Mouse (Mus musculus): ENCODE data around the gene Gtf2f1.
"Not testable (repeated sequence)": the region's sequence is repeated elsewhere in the genome, so short reads cannot be mapped to it uniquely, and the experiment has no call there.

The Gtf2f1 gene

DNA sequence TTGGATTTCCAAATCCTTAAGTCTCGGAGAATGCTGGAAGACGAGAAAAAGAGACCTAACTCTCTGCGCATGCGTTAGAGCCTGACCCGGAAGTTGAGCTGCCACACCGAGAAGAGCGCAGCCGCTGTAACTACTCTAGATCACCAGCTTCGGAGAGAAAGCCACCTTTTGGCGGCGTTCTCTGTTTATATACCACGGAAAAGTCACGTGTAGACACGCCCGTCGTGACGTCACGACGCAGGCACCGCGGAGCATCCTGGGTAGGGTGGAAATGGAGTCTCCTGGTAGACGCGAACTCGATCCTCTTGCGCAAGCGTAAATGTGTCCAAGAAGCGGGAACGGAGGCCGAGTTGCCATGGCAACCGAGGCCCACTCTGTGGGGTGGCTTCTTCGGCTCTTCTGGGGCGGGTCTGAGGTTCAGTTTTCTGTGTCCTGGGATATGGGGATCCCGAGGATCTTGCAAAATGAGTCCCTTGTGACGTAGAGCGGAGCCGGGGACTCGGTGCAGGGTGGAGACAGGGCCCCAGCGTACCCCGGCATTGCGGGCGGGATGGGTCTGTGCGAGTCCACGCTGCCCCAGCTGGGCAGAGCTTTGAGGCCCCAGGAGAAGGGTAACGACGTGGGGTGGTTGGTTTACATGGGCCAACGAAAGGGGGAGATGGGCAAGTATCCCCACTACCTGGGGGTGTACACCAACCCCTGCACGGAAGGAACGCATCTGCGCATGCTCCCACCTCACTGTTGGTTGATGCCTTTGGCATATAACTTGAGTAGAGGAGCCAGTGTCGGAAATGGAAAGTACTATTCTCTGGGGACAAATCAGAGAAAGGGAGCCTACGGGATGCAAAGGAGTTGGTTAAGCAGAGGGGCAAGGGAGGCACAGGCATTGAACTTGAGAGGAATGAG is at the start of gene Gtf2f1, which contains the start of gene Gm17949:
Gene Gtf2f1, minus strand, starts transcription at position 53 of the 906 bp plus-strand sequence.
Gene Gm17949, plus strand, starts transcription at position 234 of the 906 bp plus-strand sequence.
- peak; percentile 92 to 94 for DNase-seq (ENCODE audit: low spot score in 2 of 2)

GRCm38 (mm10) chr17:57060231-57060801 is 49.2 kb upstream of the Gtf2f1 start:
- peak; percentile 91 to 92 for DNase-seq (ENCODE audit: low spot score in 2 of 2)

DNA sequence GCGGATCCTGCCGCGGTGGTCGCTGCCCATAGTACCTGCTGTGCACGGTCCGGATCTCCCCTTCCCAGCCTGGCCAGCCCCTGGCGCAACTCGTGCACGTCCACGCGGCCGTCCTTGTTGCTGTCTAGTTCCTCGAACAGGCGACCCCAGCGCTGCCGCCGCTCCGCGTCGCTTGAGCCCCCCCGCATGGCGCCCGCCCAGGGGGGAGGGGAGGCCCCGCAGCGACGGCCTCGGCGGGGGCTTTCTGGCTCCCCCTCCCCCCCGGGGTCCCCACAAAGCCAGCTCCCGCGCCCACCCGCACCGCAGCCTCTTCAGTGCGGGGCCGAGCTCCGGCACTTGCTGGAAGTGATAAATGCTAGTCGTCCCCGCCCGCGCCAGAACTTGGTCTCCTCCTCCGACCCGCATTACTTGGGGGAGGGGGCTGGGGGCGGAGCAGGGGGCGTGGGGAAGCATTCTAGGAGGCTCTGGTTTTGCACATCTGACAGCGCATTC is 48.4 kb upstream of the Gtf2f1 start, which contains the start of gene Slc25a23:
Gene Slc25a23, minus strand, starts transcription at position 378 of the 492 bp plus-strand sequence.
- peak; percentile 46 to 56 for DNase-seq (ENCODE audit: low spot score in 2 of 2)

GRCm38 (mm10) chr17:57058891-57059485 is 47.9 kb upstream of the Gtf2f1 start, which contains the start of gene Crb3:
Gene Crb3, plus strand, starts transcription at chr17:57059105.
- no peak for DNase-seq (ENCODE audit: low spot score in 2 of 2)

DNA sequence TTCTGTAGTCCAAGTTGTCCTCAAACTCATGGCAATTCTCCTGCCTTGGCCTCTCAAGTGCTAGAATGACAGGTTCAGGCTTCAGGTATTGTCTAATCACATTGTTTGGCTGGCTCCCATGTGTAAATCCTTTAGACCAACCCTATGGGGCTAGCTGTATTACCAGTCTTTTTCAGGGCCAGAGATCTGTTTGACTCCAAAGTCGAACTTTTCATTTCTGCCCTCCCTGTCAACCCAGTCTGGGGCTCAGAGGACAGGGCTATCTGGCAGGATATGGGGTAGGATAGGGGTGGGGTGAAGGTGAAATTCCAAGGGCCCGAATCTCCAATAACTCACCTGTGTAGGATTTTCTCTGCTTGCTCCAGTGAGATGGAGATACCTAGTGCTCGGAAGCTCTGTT is 45.2 kb upstream of the Gtf2f1 start:
- no peak for DNase-seq (ENCODE audit: low spot score in 2 of 2)

DNA sequence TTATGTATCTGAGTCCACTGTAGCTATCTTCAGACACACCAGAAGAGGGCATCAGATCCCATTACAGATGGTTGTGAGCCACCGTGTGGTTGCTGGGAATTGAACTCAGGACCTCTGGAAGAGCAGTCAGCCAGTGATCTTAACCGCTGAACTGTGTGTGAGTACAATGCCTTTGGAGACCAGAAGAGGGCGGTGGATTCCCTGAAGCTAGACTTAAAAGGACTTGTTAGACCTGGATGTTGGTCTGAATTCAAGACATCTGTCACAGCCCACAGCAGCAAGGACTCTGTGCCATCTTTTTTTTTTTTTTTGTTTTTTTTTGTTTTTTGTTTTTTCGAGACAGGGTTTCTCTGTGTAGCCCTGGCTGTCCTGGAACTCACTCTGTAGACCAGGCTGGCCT is 40.6 kb upstream of the Gtf2f1 start:
- not testable (repeated sequence) for DNase-seq (ENCODE audit: low spot score in 2 of 2)

DNA sequence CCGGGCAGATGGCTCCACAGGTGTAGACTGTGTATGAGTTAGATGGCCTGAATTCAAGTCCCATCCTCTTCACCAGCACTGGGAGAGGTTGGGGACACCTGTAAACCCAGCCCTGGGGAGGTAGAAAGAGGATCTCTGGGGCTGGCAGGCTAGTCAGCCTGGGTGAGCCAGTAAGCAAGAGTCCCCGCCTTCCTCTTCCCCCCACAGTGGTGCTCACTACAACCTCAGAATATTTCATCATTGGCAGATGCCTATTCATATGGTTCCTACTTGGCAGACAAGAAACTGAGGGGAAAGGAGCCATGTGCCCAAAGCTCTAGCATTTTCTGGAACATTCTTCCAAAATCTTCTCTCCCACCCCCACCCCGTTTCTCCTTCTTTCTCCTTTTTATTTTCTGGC is 37.7 kb upstream of the Gtf2f1 start:
- no peak for DNase-seq (ENCODE audit: low spot score in 2 of 2)

- DNase-seq (ENCODE audit: low spot score in 2 of 2): no peak
These were observed 36.3 kb upstream of the Gtf2f1 start for GRCm38 (mm10) chr17:57047406-57047805.

- no peak for DNase-seq (ENCODE audit: low spot score in 2 of 2)
These were observed 30.5 kb upstream of the Gtf2f1 start, which contains the start of gene Slc25a41 for GRCm38 (mm10) chr17:57041554-57041953. Gene Slc25a41, minus strand, starts transcription at chr17:57041654.

GRCm38 (mm10) chr17:57038978-57039377 is 27.9 kb upstream of the Gtf2f1 start:
- DNase-seq (ENCODE audit: low spot score in 2 of 2): no peak

DNA sequence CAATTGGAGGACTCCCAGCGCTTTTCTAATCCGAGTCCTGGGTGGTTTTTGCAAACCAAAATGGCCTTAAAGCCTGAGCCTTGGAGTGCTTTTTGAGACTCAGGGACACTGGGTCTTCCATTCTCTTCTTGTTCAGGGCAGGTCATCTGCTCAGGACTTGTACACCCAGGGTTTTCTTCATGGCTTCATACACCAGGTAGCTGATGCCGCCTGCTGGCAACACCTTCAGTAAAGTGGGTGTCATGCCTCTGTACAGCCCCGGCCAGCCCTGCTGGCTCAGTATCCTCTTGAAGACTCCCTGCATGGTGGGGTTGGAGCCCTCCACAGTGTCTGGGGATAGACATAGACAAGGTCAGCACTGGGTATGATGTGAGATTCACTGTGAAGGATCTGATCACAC is 21.8 kb upstream of the Gtf2f1 start:
- DNase-seq (ENCODE audit: low spot score in 2 of 2): no peak

- peak; percentile 98 to 99 for DNase-seq (ENCODE audit: low spot score in 2 of 2)
These were observed 20.8 kb upstream of the Gtf2f1 start for GRCm38 (mm10) chr17:57031661-57032420.

DNA sequence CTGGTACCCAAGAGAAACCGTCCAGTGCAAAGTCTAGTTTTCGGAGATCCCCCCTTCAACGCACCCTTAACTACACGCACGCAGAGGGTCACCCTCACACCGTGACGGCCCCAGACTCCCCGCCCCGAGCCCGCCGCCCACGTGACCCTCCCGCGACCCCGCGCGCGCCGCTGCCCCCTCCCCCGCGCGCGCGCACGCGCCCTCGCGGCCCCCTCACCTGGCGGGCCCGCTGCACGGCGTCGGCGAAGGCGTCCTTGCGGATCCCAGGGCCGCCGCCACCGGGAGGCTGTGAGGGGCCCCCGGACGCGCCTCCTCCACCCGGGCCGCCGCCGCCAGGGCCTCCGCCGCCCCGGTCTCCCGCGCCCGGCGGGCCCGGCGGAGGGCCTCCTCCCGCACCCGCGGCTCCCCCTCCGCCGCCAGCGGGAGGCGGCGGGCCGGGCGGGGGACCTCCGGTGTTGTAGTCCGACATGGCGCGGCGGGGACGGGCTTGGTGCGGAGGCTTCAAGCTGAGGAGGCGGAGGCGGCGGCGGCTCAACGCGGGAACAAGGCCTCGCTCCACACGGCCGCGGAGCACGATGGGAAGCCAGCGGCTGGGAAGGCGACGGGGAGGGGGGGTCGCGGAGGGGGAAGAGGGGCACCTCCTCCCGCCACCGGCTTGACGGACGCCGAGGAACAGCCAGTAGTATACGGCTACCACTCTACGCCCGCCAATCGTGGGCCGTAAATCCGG is 20.0 kb upstream of the Gtf2f1 start, which contains the start of gene Khsrp:
Gene Khsrp, minus strand, starts transcription at position 592 of the 730 bp plus-strand sequence.
- DNase-seq (ENCODE audit: low spot score in 2 of 2): no peak

DNA sequence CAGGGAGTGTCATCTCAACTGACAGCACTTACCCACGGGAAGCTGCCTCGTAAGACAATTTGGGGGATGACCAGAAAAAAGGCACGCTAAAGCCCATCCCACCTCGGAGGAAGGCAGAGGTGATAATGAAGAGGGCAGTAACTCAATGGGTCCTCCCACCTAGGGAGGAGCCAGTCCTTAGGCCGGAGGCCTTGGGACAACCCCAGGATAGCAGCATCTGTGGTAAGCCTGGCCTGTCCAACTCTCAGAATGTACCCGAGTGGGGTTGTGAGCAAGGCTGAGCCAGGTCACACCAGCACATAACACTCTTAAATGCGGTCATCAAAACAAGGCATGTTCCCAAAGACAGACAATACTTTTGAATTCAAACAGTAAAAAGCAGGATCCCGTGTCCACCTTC is 18.6 kb upstream of the Gtf2f1 start:
- DNase-seq (ENCODE audit: low spot score in 2 of 2): no peak

DNA sequence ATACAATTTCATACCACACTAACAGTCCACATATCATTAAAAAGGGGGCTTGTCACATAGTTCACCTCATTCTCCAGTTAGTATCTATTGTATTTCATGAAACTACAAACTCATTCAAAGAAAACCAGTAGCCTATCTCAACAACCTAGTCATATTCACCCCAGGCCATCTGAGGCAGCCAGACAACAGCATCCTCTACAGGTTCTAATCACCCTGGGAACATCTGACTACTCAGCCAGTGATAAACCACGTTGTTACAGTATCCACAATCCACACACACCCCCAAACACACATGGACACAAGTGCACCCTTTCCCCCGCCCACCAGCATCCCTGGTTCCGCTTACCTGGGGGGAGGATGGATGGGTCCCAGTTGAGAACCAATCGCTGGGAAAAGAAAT is 16.4 kb upstream of the Gtf2f1 start:
- no peak for DNase-seq (ENCODE audit: low spot score in 2 of 2)

GRCm38 (mm10) chr17:57020960-57021359 is 9.9 kb upstream of the Gtf2f1 start:
- no peak for DNase-seq (ENCODE audit: low spot score in 2 of 2)

GRCm38 (mm10) chr17:57019693-57020092 is 8.6 kb upstream of the Gtf2f1 start:
- DNase-seq (ENCODE audit: low spot score in 2 of 2): no peak

DNA sequence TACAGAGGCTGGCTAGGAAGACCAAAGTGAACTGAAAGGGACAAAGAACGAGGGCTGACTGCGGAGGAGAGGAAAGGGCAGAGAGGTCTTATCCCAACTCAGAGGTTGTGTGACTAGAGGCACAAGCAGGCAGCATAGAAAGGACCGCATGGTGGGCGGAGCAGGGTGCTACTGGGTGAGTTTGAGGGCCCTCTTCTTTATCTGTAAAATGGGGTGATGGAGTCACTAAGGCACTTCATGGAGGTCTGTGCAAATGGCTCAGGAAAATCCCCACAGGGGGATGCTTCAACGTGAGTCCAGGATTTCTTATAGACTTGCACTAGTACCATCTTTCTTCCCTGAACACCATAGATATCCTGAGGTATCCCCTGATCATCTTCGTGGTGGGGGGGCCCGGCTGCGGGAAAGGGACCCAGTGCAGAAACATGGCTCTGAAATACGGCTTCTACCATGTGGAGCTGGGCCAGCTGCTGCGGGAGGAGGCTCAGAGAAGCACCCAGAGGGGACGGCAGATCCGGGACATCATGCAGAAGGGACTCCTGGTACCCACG is 1.2 kb upstream of the Gtf2f1 start:
- no peak for DNase-seq (ENCODE audit: low spot score in 2 of 2)

DNA sequence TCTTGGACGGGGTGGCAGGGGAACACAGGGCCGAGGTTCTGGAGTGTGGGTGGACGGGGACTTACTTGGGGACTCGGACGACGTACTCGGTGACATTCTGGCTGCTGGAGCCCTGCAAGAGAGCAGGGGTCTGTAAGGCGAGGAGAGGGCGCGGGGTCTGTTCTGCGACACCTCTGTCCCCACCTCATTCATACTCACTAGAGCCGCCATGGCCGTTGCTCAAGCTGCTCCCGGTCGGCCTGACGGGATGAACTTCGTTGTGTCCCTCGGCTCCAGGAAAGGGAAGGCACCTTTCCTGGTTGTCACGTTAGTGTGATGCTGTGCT is 215 bp downstream of the Gtf2f1 start:
- no peak for DNase-seq (ENCODE audit: low spot score in 2 of 2)

DNA sequence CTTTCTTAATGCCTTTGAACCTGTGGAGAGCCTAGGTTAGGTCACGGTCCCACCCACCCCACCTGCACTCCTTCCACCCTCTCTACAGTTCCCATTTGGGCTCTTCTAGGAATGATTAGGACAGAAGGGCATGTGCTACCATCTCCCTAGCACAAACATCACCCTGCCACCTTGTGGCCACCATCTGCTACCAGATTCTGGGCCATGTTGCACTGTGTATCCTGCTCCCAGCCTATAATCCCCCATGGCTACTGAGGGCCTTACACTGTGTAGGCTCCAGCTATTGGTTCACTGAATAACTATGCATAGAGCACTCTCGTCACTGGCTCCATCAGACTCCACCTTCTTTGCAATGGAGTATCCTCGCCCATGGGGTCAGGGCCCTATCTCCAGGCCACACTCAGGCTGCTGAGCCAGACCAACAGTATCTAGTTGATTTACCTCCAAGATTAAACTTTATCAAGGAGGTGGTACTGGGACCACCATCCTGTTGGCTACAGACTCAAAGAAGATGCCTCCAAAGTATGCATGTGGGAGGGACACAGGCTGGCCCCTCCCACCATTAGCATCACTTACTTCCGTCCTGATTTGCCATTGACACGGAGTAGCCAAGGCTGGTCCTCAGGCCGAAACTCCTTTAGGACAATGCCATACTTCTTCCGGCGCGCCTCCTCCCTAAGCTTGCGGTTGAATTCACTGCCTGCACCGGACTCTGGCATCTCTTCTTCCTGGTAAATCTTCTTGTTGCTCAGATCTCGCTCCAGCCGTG is 3.8 kb downstream of the Gtf2f1 start:
- DNase-seq (ENCODE audit: low spot score in 2 of 2): no peak
